Mouse (Mus musculus) brain, embryonic 14.5 days (tissue): ENCODE measurements around the gene Pfn4. TPM values are rescaled to one million over a fixed set of nuclear protein-coding genes. Genes with fewer than 3 reads are reported as not detected.
A peak's percentile ranks its signal among the peaks of the same experiment; 100 is the strongest.
"Not testable (repeated sequence)": the region's sequence is repeated elsewhere in the genome, so short reads cannot be mapped to it uniquely, and the experiment has no call there.

Experiments used
- DNase-seq: peaks from one replicate; pipeline ENCODE4 v3.0.0-alpha.2; 2011; ENCODE audit warnings: low read depth
- CTCF ChIP-seq: fragments of 200-500 bp; IDR thresholded peaks from 2 replicates; pipeline ENCODE4 v1.5.1; 2012; ENCODE audit warnings: inconsistent platforms, mild to moderate bottlenecking, moderate library complexity, borderline replicate concordance; ENCODE audit not compliant: insufficient read depth, insufficient read length; ENCODE audit errors: extremely low read depth
- POLR2A ChIP-seq: fragments of 200-500 bp; IDR thresholded peaks from 2 replicates; pipeline ENCODE4 v1.6.1; 2012; ENCODE audit warnings: mild to moderate bottlenecking, inconsistent platforms, borderline replicate concordance; ENCODE audit not compliant: poor library complexity, insufficient read depth, insufficient read length, severe bottlenecking; ENCODE audit errors: extremely low read depth
- polyA plus RNA-seq: library from polyadenylated mRNA; depleted of rRNA; stranded (reverse); fragments of >200 nt; gene quantifications from 2 replicates; pipeline ENCODE4 v1.2.3, GENCODE M21; 2012; rRNA removed

The Pfn4 gene
- polyA plus RNA-seq, result 8.2 and 8.7 TPM in 2 replicates

DNA sequence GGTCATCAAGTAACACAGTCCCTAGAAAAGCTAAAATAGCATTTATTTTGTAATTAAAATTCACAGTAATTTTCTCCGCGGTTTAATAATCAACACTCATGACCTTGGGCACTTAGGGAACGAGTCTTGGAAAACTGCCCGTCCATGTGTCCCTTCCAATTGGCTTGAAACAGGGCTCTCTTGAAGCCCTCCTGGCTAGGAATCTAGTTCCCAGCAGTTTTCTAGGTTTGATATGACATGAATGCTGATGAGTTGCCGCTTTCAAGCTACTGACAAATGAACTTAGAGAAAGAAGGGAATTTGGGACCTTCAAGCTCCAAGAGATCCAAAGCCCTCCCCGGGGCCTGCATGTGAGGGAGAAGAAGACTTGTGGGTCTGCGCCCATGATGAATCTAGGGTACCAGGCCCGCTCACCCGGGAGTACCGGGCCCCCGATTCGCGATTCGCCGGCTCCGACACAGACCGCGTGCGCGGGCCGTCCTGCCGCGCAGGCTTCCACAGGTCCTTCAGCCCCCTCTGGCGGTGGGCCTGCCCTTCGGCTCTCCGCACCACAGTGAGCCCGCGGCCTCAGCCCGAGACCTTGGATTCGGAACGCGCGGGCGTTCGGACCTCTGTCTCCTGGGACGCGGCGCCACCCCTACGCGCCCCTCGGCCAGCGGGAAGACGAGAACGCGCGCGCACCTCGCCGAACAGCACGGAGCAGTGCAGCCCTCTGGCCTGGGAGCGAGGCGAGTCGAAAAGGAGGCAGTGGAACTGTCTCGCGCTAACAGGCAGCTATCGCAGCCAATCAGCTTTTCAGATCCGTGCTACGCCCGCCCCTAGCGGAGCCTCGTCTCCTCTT is at the start of gene Pfn4, which contains the start of gene Fam228b:
Pfn4 (plus strand) TSS at position 531 of the 841 bp plus-strand sequence.
Fam228b (minus strand) TSS at position 776 of the 841 bp plus-strand sequence.
- peak; percentile 83 for TF ChIP-seq CTCF
- no peak; the same call in 1 of the 2 replicates for TF ChIP-seq POLR2A
- peak; percentile 97 for DNase-seq

- DNase-seq, result no peak
- no peak for TF ChIP-seq POLR2A
- TF ChIP-seq CTCF, result no peak
Observed at GRCm38 (mm10) chr12:4719066-4719761, 49.6 kb upstream of the Pfn4 start.

- DNase-seq, result no peak
- TF ChIP-seq CTCF (peak; percentile 18; the same call in 1 of the 2 replicates), POLR2A (no peak)
Observed at GRCm38 (mm10) chr12:4719762-4720754, 48.8 kb upstream of the Pfn4 start.

DNA sequence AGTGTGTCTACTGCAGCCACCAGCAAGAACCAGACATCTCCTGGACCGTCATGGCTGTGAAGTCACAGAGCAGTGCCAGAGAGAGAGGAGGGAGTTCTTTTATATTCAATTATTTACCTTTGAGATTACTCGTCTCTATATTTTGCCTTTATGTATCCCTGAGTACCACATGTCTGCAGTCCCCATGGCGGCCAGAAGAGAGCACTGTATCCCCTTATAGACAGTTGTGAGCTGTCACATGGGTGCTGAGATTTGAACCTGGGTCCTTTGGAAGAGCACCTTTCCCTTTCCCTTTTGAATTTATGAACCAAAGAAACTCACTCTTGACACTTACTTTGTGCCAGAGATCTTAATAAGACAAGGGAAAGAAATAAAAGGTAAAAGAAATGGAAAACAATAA is 39.7 kb upstream of the Pfn4 start:
- DNase-seq, result no peak
- TF ChIP-seq CTCF (no peak), POLR2A (no peak)

GRCm38 (mm10) chr12:4731629-4732028 is 37.2 kb upstream of the Pfn4 start:
- no peak for DNase-seq
- TF ChIP-seq POLR2A (no peak), CTCF (no peak)

GRCm38 (mm10) chr12:4732332-4732731 is 36.5 kb upstream of the Pfn4 start:
- no peak for DNase-seq
- TF ChIP-seq POLR2A (no peak), CTCF (no peak)

- no peak for TF ChIP-seq CTCF
- TF ChIP-seq POLR2A, result no peak
- DNase-seq, result no peak
Observed at GRCm38 (mm10) chr12:4738031-4738576, 30.7 kb upstream of the Pfn4 start, which contains the start of gene Fam228a. Fam228a (minus strand) TSS chr12:4738430.

GRCm38 (mm10) chr12:4740823-4741222 is 28.0 kb upstream of the Pfn4 start:
- TF ChIP-seq CTCF, result no peak
- TF ChIP-seq POLR2A, result no peak
- DNase-seq, result no peak

GRCm38 (mm10) chr12:4742183-4742582 is 26.6 kb upstream of the Pfn4 start:
- no peak for DNase-seq
- TF ChIP-seq POLR2A (no peak), CTCF (no peak)

- no peak for TF ChIP-seq CTCF
- TF ChIP-seq POLR2A, result no peak
- no peak for DNase-seq
Observed at GRCm38 (mm10) chr12:4744486-4744885, 24.3 kb upstream of the Pfn4 start.

- not testable (repeated sequence) for DNase-seq
Observed at GRCm38 (mm10) chr12:4754451-4754850, 14.4 kb upstream of the Pfn4 start.
